Mouse (Mus musculus) frontal cortex, postnatal 10 days (tissue): ENCODE results near the gene 1700029I15Rik.

Experiments used
- DNase-seq, 2 experiments: peaks; one replicate each; pipeline ENCODE4 v3.0.0; 2022; ENCODE audit warnings: low spot score in 2 of 2, mixed read lengths in 1 of 2

1700029I15Rik gene

GRCm38 (mm10) chr2:92427882-92428281, 45.5 kb downstream of the 1700029I15Rik start:
- DNase-seq, result peak; percentile 67 to 77

GRCm38 (mm10) chr2:92430089-92430488, 47.8 kb downstream of the 1700029I15Rik start:
- DNase-seq, result no peak

GRCm38 (mm10) chr2:92430723-92431541, 48.6 kb downstream of the 1700029I15Rik start:
- peak; percentile 61 to 75 for DNase-seq

- no peak for DNase-seq
Observed at GRCm38 (mm10) chr2:92431611-92432179, 49.4 kb downstream of the 1700029I15Rik start.

- no peak for DNase-seq
Observed at GRCm38 (mm10) chr2:92432299-92433295, 50.3 kb downstream of the 1700029I15Rik start.

GRCm38 (mm10) chr2:92433578-92434374, 51.4 kb downstream of the 1700029I15Rik start, which contains the start of gene Cry2:
TSS of gene Cry2 (minus strand) at chr2:92434043.
- DNase-seq, result peak; percentile 99

GRCm38 (mm10) chr2:92434375-92434745, 52.0 kb downstream of the 1700029I15Rik start:
- no peak for DNase-seq

GRCm38 (mm10) chr2:92435023-92435422, 52.7 kb downstream of the 1700029I15Rik start:
- no peak for DNase-seq
